Mouse (Mus musculus): ENCODE measurements around the gene Txndc5.
A peak's percentile ranks its signal among the peaks of the same experiment; 100 is the strongest.

The Txndc5 gene

GRCm38 (mm10) chr13:38528687-38529294 is at the start of gene Txndc5:
Gene Txndc5, minus strand, starts transcription at chr13:38528824.
- DNase-seq = no peak

- DNase-seq = no peak
Observed at GRCm38 (mm10) chr13:38574668-38575067, 46.0 kb upstream of the Txndc5 start.

GRCm38 (mm10) chr13:38573281-38573680 is 44.7 kb upstream of the Txndc5 start:
- DNase-seq = no peak

GRCm38 (mm10) chr13:38565245-38565644 is 36.6 kb upstream of the Txndc5 start:
- no peak for DNase-seq

- DNase-seq = no peak
Observed at GRCm38 (mm10) chr13:38554611-38555010, 26.0 kb upstream of the Txndc5 start.

- DNase-seq = no peak
Observed at GRCm38 (mm10) chr13:38554210-38554609, 25.6 kb upstream of the Txndc5 start.

GRCm38 (mm10) chr13:38548681-38549080 is 20.1 kb upstream of the Txndc5 start:
- peak; percentile 26 for DNase-seq

- no peak for DNase-seq
Observed at GRCm38 (mm10) chr13:38547717-38548116, 19.1 kb upstream of the Txndc5 start.

- no peak for DNase-seq
Observed at GRCm38 (mm10) chr13:38546754-38547153, 18.1 kb upstream of the Txndc5 start.

GRCm38 (mm10) chr13:38545460-38545859 is 16.8 kb upstream of the Txndc5 start:
- no peak for DNase-seq

- no peak for DNase-seq
Observed at GRCm38 (mm10) chr13:38544769-38545445, 16.3 kb upstream of the Txndc5 start.

GRCm38 (mm10) chr13:38543455-38544125 is 15.0 kb upstream of the Txndc5 start:
- DNase-seq = no peak

- DNase-seq = no peak
Observed at GRCm38 (mm10) chr13:38539192-38539900, 10.7 kb upstream of the Txndc5 start.

- DNase-seq = no peak
Observed at GRCm38 (mm10) chr13:38537521-38537920, 8.9 kb upstream of the Txndc5 start.

- DNase-seq = no peak
Observed at GRCm38 (mm10) chr13:38534731-38535130, 6.1 kb upstream of the Txndc5 start.

GRCm38 (mm10) chr13:38534016-38534415 is 5.4 kb upstream of the Txndc5 start:
- no peak for DNase-seq

GRCm38 (mm10) chr13:38533461-38533860 is 4.8 kb upstream of the Txndc5 start:
- no peak for DNase-seq

GRCm38 (mm10) chr13:38531498-38531897 is 2.9 kb upstream of the Txndc5 start:
- DNase-seq = no peak

GRCm38 (mm10) chr13:38529576-38529975 is 952 bp upstream of the Txndc5 start:
- DNase-seq = no peak

- peak; percentile 98 for DNase-seq
Observed at GRCm38 (mm10) chr13:38527797-38528650, 600 bp downstream of the Txndc5 start.

- DNase-seq = no peak
Observed at GRCm38 (mm10) chr13:38527041-38527796, 1.4 kb downstream of the Txndc5 start.

- DNase-seq = no peak
Observed at GRCm38 (mm10) chr13:38526116-38526515, 2.5 kb downstream of the Txndc5 start.
